Mouse (Mus musculus) erythroblast, embryonic 14.5 days (primary cell): ENCODE data around the gene Elmo2.

Experiments
- GATA1 ChIP-seq: IDR thresholded peaks from 2 replicates; pipeline ENCODE4 v1.6.1; 2012; ENCODE audit warnings: low read length, inconsistent platforms, mixed read lengths
- TAL1 ChIP-seq: IDR thresholded peaks from 3 replicates; pipeline ENCODE4 v1.6.1; 2012; ENCODE audit warnings: low read length, inconsistent platforms, mixed read lengths

DNA sequence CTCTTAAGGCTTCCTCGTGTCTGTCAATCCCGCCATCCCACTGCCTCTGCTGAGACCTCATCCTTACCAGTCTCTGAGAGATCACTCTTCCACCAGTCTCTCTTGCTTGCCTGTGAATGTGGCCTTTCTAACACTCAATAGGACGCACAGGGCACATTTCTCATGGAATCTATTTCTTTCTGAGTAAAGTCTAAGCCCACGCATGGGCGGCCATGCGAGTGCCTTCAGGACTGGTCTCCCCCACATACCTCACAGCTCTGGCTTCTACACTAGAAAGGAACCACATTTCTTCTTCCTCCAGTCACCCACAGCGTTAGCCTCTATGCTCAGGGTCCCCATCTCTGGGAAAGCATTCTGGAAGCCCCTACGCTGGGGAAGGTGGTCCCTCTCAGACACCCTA, 12.1 kb downstream of the Elmo2 start:
- TF ChIP-seq GATA1 (no peak), TAL1 (no peak)
